Mouse (Mus musculus) forebrain, postnatal 0 days (tissue): ENCODE measurements at regions not wholly inside any gene's neighbourhood (a gene's known extent, or its start where the extent isn't known, plus 50 kb on each side); places are given as distances from the start of the nearest gene placed in this dataset.

Experiments
- ATAC-seq: fragments of 200-750 bp; cut with Nextera tagmentation; 2 replicates; pipeline ENCODE4 v1.8.0; 2017; ENCODE audit warnings: mild to moderate bottlenecking, moderate library complexity
- DNase-seq: peaks from one replicate; pipeline ENCODE4 v3.0.0-alpha.2; 2015
- H3K27ac ChIP-seq: fragments of 300-500 bp; sonication (generic); 2 replicates; pipeline ENCODE4 v1.5.1; 2014; ENCODE audit warnings: low read depth, mild to moderate bottlenecking, antibody characterized with exemption, low read length, moderate library complexity, mixed read lengths
- H3K27me3 ChIP-seq: fragments of 300-500 bp; sonication (generic); 2 replicates; pipeline ENCODE4 v1.6.1; 2014; ENCODE audit warnings: mild to moderate bottlenecking, low read length, mixed read lengths; ENCODE audit not compliant: insufficient read depth
- H3K36me3 ChIP-seq: fragments of 300-500 bp; sonication (generic); 2 replicates; pipeline ENCODE4 v1.6.1; 2014; ENCODE audit warnings: mild to moderate bottlenecking, moderate library complexity; ENCODE audit not compliant: insufficient read depth
- H3K4me1 ChIP-seq: fragments of 300-500 bp; sonication (generic); 2 replicates; pipeline ENCODE4 v1.6.1; 2014; ENCODE audit warnings: antibody characterized with exemption; ENCODE audit not compliant: insufficient read depth
- H3K4me2 ChIP-seq: fragments of 300-500 bp; sonication (generic); 2 replicates; pipeline ENCODE4 v1.6.1; 2014; ENCODE audit warnings: low read depth, mild to moderate bottlenecking, moderate library complexity
- H3K4me3 ChIP-seq: fragments of 300-500 bp; sonication (generic); 2 replicates; pipeline ENCODE4 v1.5.1; 2014; ENCODE audit warnings: low read depth, low read length, mixed read lengths
- H3K9ac ChIP-seq: fragments of 300-500 bp; sonication (generic); 2 replicates; pipeline ENCODE4 v1.6.1; 2014; ENCODE audit warnings: mild to moderate bottlenecking
- H3K9me3 ChIP-seq: fragments of 300-500 bp; sonication (generic); 2 replicates; pipeline ENCODE4 v1.6.1; 2016; ENCODE audit warnings: low read length
- CTCF ChIP-seq: sonication (generic); IDR thresholded peaks from 2 replicates; pipeline ENCODE4 v1.5.1; 2016; ENCODE audit warnings: antibody characterized with exemption, control low read depth, low read depth
- WGBS: fragments of 180-500 bp; shearing (Covaris S2); extraction: QIAGEN DNeasy Blood & Tissue Kit; methylation state at CpG from one replicate; pipeline ENCODE4 v1.1.7; 2014; 5-methylcytosine and 5-hydroxymethylcytosine counted together

- H3K4me1 ChIP-seq, result no peaks in the 10 kb centered on the region
- DNase-seq (no peak), ATAC-seq (no peak)
- no peaks in the 10 kb centered on the region for H3K9me3 ChIP-seq
- no peaks in the 10 kb centered on the region for H3K27me3 ChIP-seq
- WGBS, result 97% methylated on average over 2 of the region's 2 CpGs
- no peak overlapping the region for H3K27ac ChIP-seq
- H3K9ac ChIP-seq, result no peak overlapping the region
- no peaks in the 10 kb centered on the region for H3K36me3 ChIP-seq
- H3K4me2 ChIP-seq, result no peak overlapping the region
- no peak for TF ChIP-seq CTCF
- H3K4me3 ChIP-seq, result no peak overlapping the region
Measured at GRCm38 (mm10) chr15:87173096-87173495, 371.0 kb upstream of the Fam19a5 start.

GRCm38 (mm10) chr15:87178646-87179045 is 365.5 kb upstream of the Fam19a5 start:
- no peaks in the 10 kb centered on the region for H3K9me3 ChIP-seq
- H3K36me3 ChIP-seq, result no peaks in the 10 kb centered on the region
- H3K4me1 ChIP-seq, result no peaks in the 10 kb centered on the region
- no peak for ATAC-seq
- no peaks in the 10 kb centered on the region for H3K27me3 ChIP-seq
- no peak overlapping the region for H3K4me2 ChIP-seq
- no peak overlapping the region for H3K27ac ChIP-seq
- H3K9ac ChIP-seq, result no peak overlapping the region
- no peak for TF ChIP-seq CTCF
- WGBS, result 92% methylated on average over 7 of the region's 7 CpGs
- no peak for DNase-seq
- H3K4me3 ChIP-seq, result no peak overlapping the region

GRCm38 (mm10) chr15:87180836-87181235 is 363.3 kb upstream of the Fam19a5 start:
- no peaks in the 10 kb centered on the region for H3K9me3 ChIP-seq
- H3K36me3 ChIP-seq, result no peaks in the 10 kb centered on the region
- no peaks in the 10 kb centered on the region for H3K27me3 ChIP-seq
- no peak for TF ChIP-seq CTCF
- H3K4me3 ChIP-seq, result no peak overlapping the region
- no peak for ATAC-seq
- H3K4me2 ChIP-seq, result no peak overlapping the region
- 65% methylated on average over 1 of the region's 1 CpGs for WGBS
- H3K9ac ChIP-seq, result no peak overlapping the region
- no peak for DNase-seq
- no peak overlapping the region for H3K27ac ChIP-seq
- no peaks in the 10 kb centered on the region for H3K4me1 ChIP-seq

- no peak for TF ChIP-seq CTCF
Measured at GRCm38 (mm10) chr15:87184248-87184647, 359.9 kb upstream of the Fam19a5 start.

GRCm38 (mm10) chr15:87188816-87189455 is 355.2 kb upstream of the Fam19a5 start:
- Histone ChIP-seq H3K27ac (no peak overlapping the region), H3K4me1 (no peaks in the 10 kb centered on the region), H3K27me3 (no peaks in the 10 kb centered on the region), H3K4me3 (no peak overlapping the region), H3K9ac (no peak overlapping the region), H3K4me2 (no peak overlapping the region), H3K9me3 (no peaks in the 10 kb centered on the region), H3K36me3 (no peaks in the 10 kb centered on the region)
- no peak for DNase-seq
- peak; percentile 42; the same call in 1 of the 2 replicates for TF ChIP-seq CTCF
- 44% methylated on average over 9 of the region's 9 CpGs for WGBS
- no peak for ATAC-seq

More at GRCm38 (mm10) chr15:87184248-87184647, 359.9 kb upstream of the Fam19a5 start:
- DNase-seq (no peak), ATAC-seq (no peak)
- no peak overlapping the region for H3K27ac ChIP-seq
- H3K36me3 ChIP-seq, result no peaks in the 10 kb centered on the region
- H3K9me3 ChIP-seq, result no peaks in the 10 kb centered on the region
- no peaks in the 10 kb centered on the region for H3K27me3 ChIP-seq
- H3K4me1 ChIP-seq, result no peaks in the 10 kb centered on the region
- 62% methylated on average over 7 of the region's 7 CpGs for WGBS
- H3K4me3 ChIP-seq, result no peak overlapping the region
- H3K9ac ChIP-seq, result no peak overlapping the region
- no peak overlapping the region for H3K4me2 ChIP-seq

- no peaks in the 10 kb centered on the region for H3K9me3 ChIP-seq
- no peak overlapping the region for H3K27ac ChIP-seq
- WGBS, result 72% methylated on average over 4 of the region's 4 CpGs
- no peak overlapping the region for H3K9ac ChIP-seq
- no peaks in the 10 kb centered on the region for H3K27me3 ChIP-seq
- no peak overlapping the region for H3K4me2 ChIP-seq
- TF ChIP-seq CTCF, result peak; percentile 47
- ATAC-seq (no peak), DNase-seq (no peak)
- H3K36me3 ChIP-seq, result no peaks in the 10 kb centered on the region
- H3K4me3 ChIP-seq, result no peak overlapping the region
- no peaks in the 10 kb centered on the region for H3K4me1 ChIP-seq
Measured at GRCm38 (mm10) chr15:87191901-87192300, 352.2 kb upstream of the Fam19a5 start.

- no peak overlapping the region for H3K4me2 ChIP-seq
- H3K4me3 ChIP-seq, result no peak overlapping the region
- H3K27me3 ChIP-seq, result no peaks in the 10 kb centered on the region
- 44% methylated on average over 6 of the region's 6 CpGs for WGBS
- H3K9me3 ChIP-seq, result no peaks in the 10 kb centered on the region
- H3K9ac ChIP-seq, result no peak overlapping the region
- no peak for TF ChIP-seq CTCF
- no peak overlapping the region for H3K27ac ChIP-seq
- DNase-seq (no peak), ATAC-seq (no peak)
- 0 out of 2 replicates have a peak, but pooled peaks cover 2% of the 10 kb centered on the region for H3K4me1 ChIP-seq
- H3K36me3 ChIP-seq, result no peaks in the 10 kb centered on the region
Measured at GRCm38 (mm10) chr15:87196306-87196893, 347.7 kb upstream of the Fam19a5 start.
